Mouse (Mus musculus) retina, postnatal 1 day (tissue): ENCODE results near the gene Ccr1l1.

Experiments
- DNase-seq: peaks from one replicate; pipeline ENCODE4 v3.0.0-alpha.2; 2012

Gene Ccr1l1

GRCm38 (mm10) chr9:123927281-123927960 is 50.8 kb downstream of the Ccr1l1 start:
- peak; percentile 19 for DNase-seq
